Mouse (Mus musculus) left cerebral cortex, postnatal 10 days (tissue): ENCODE data around the gene Med14. TPM values are rescaled to one million over a fixed set of nuclear protein-coding genes. Genes with fewer than 3 reads are reported as not detected.
A peak's percentile ranks its signal among the peaks of the same experiment; 100 is the strongest.

Source experiments
- DNase-seq, 2 experiments: peaks; one replicate each; pipeline ENCODE4 v3.0.0; 2021 to 2022; ENCODE audit warnings: low spot score in 2 of 2, mixed read lengths in 1 of 2; ENCODE audit errors: extremely low spot score in 1 of 2
- intact Hi-C: fragments of 180-260 bp; cut with DNase I; formaldehyde crosslinking; loops from one replicate; pipeline ENCODE4 v1.15.1; 2025
- total RNA-seq, 2 experiments: library from RNA; stranded (reverse); gene quantifications; 2 replicates each; pipeline ENCODE4 v1.2.3; 2021

The Med14 gene
- total RNA-seq = 10 to 100 TPM; 68.1 to 73.7 TPM

DNA sequence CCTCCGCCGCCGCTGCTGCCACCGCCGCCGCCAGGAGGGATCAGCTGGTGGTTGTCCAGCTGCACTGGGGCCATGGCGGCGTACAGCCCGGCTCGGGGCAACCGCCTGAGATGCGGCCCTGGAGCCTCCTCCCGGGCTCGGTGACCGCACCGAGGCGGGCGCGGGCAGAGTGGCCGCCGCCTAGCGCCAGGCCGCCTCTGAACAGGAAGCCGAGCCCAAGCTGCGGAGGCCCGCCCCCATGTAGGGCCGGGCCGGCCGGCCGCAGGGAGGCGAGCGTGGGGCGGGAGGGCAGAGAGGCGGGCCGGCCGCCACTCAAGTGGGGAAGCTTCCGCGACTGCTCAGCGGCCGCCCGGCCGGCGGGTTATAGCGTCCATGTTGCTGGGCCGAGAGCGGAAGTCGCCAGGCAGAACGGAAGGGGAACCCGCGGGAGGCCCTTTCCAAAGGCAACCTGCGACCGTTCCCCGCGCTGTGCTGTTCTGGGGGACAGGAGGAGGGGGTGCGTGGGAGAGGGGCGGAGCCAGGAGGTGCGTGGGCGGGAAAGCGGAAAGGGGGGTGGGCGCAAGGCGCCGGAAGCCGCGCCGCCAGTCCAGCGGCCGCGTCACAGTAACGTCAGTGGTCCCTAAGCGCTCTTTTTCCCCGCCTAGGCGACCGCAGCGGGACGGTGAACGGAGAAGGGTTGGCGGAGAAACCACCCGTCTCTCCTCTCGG lies at the start of gene Med14:
Gene Med14, minus strand, starts transcription at position 448 of the 708 bp plus-strand sequence.
- intact Hi-C loops = loop anchor here (5.0 kb wide), 1 partner anchor 81 kb away; no protein-coding TSS in a partner anchor
- DNase-seq = peak; percentile 72 to 93

DNA sequence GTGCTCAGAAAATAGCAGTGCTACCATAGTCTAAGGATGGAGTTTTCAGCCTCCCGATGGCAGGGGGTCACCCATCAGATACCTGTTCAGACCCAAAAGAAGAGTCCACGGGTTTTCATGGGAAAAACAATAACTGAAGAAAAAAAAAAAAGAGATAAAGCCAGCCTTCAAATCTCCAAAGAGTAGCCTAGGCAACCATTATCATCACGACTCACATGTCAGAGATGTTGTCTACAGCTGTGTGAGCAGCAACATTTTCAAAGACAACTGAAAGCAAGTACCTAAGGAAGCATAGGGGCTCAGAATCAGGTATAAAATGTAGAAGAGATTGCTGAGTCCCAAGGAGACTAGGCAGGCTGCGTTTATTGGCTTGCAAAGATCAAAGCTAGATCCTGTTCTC lies 38.7 kb upstream of the Med14 start:
- no peak for DNase-seq
- intact Hi-C loops = no loop called here

DNA sequence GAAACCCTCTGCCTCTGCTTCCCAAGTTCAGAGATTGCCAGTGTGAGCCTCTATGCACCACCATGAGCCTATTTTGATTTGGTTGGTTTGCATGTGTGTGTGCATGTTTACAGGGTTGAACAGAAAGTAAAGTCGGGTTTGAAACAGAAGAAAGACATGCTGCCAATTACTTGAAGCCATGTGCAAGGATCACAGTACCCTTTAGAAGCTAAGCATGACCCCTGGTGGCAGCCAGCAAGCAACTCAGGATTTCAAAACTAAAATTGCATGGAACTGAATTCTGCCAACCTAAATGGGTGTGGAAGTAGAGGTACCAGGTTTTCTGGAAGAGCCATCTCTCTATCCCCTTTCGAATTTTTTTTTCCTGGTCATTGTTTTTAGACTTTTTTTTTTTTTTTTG lies 33.0 kb upstream of the Med14 start:
- peak in 1 of 2 experiments; percentile 25 for DNase-seq
- intact Hi-C loops = no loop called here

DNA sequence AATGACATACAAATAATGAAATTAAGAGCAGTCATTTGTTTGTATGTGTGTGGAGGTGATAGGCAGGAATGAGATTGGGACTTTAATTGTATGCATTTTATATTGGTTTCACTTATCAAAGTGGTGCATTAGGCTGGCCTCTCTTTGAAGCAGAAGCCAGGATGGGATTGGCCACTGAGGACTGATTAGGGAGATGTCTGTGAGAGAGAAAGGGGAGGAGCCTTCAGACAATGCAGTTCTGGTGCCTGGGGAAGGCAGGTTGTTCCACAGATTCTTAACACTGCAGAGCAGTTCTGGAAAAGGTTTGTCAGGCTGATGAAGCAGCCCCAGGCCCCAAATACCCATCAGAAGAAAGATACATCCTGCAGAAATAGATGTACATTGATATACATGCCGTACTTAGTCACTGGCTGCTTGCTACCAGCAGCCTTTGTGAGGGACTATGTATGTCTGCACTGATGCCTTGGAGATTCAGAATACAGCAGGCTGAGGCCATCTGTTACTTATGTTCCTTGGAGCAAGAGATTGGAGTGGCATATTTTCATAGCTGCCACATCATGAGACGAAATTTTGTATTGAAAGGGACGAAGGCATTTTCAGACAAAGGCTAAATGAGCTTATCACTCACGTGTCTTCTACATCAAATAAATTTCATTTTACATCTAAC lies 29.9 kb upstream of the Med14 start:
- DNase-seq = peak in 1 of 2 experiments; percentile 4
- intact Hi-C loops = no loop called here

DNA sequence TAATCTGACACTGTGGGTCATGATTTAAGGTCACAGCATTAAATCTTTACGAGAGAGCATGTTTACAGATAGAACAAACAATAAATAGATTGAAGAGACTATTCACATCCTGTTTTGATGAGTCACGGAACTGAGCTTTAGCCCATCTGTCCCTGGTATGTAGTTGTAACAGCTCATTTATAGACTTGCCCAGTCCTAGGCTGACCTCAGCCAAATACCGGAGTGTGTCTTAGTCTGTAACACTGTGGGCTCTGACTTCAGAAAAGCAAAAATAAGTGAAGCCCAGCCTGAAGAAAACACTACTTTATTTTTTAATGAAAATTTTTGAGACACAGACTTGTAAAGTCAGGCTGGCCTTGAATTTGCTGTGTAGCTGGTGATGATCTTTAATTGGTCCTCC lies 11.4 kb upstream of the Med14 start:
- intact Hi-C loops = no loop called here
- DNase-seq = no peak

DNA sequence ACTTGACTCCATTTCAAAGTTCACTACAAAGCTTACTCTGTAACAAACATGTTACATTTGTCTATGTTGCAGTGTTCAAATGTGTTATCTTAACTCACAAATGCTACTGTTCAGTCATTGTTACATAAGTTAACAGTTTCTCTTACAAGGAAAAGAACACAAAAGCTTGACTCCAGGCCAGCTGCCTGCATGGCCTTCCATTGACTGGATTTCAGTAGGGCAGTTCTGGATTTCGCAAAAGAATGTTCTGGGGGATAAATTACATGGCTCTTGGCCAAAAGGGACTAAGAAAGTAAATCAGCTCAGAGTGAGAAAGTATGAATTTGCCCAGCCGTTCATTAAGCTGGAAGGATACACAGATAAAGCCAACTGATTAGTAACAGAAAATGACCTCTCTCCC lies 9.7 kb upstream of the Med14 start:
- DNase-seq = no peak
- intact Hi-C loops = no loop called here

DNA sequence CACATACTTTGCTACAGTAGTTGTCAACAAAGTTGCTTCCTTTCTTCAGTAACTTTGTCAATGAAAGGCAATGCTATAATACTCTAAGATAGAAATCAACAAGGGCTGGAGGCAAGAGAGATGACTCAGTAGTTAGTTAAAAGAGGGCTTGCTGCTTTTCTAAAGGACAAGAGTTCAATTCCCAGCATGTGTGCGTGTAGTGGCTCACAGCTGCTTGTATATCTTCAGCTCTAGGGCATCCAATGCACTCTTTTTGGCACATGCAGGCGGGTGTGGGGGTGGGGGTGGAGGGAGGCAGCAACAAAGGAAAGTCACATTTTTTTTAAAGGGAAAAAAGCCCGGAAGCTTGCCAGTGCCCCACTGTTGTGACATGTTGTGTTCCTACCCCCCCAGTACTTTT lies 6.7 kb upstream of the Med14 start:
- intact Hi-C loops = no loop called here
- no peak for DNase-seq

DNA sequence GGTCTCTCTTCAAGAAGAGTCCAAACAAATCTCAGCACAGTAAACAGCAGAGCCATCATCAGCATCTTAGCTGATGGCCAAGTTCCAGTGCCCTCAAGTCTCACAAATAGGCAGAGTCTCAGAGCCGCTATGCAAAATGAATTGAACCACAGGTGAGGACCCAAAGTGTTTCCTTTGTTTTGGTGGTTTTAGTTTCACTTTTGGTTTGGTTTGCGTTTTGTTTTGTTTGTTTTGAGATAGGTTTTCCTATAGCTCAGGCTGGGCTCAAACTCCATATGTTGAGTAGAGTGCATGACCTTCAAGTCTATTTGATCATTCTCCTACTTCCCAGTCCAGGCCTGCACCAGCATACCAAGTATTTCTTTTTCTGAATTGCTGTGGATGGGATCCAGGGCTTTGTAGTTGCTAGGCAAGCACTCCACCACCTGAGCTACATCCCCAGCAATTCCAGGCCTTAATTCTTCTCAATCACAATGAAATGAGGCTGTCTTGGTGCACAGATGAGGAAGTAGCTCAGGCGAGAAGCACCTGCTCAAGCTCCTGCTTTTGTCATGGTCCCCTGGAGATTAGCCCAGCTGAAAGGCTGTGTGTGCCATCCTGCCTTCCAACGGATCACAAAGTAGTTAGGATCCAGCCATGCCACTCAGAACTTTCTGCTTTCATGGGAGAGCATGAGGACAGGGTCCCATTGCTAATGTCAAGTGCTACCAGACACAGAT lies 5.1 kb upstream of the Med14 start:
- no peak for DNase-seq
- intact Hi-C loops = no loop called here

DNA sequence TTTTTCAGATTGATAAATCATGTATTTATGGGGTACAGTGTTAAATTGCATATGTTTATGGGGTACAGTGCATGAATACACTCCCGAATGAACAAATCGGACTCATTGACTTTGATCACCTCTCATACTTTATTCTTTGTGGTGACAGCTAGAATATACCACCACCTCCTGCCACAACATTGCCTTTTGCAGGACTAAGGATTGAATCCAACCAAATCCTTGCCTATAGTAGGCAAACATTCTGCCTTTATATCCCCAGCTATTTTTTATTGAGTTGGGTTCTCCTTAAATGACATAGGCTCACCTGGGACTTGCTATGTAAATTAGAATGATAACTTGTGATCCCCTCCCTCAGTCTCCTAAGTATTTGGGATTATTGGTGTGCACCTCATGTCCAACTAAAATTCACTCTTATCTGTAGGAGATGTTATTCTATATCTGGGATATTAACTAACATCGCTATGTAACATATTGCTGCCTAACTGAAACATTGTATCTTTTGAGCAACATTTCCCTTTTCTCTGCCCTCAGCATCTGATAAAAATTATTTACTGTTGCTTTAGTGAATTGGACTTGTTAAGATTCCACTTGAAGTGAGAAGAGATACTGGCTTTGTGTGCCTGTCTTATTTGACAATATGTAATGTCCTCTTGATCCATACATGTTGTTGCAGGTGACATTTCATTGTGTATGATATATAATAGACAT lies 1.4 kb upstream of the Med14 start:
- intact Hi-C loops = loop anchor here (5.0 kb wide), 1 partner anchor 79 kb away; no protein-coding TSS in a partner anchor
- no peak for DNase-seq

DNA sequence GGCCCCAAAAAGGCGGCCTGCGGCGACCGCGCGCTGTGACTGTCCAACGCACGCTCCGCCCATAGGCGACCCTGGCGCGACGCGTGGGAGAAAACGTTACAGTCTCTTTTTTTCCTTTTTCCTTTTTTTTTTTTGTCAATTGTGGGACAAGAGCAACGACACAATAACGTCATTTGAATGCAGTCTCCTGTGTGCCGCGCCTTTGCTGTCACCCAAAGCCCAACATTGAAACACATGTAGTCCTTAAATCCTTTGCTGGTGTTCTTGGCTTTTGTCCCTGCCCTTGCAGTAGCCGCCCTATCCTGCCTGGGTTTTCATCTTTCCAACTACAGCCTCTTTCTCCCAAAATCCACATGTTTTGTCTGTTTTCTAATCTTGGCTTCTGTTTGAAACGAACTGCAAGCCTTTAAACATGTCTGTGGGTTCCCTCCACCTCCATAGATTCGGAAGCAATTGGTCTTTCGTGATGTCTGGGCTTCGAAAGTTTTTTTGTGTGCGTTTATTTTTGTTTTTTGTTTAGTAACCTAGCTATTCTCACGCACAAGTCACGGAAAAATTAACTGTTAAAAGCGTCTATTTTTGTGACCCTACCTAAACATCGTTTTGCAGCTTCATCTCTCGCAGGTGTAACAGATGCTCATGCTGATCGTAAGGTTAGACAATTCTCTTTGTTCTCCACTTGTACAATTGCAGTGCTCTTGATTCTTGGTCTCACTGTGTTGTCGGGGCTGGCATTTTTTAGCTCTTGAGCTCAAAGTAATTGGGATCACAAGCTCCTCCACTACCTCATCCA lies 657 bp upstream of the Med14 start:
- intact Hi-C loops = loop anchor here (5.0 kb wide), 1 partner anchor 80 kb away; no protein-coding TSS in a partner anchor
- DNase-seq = no peak

DNA sequence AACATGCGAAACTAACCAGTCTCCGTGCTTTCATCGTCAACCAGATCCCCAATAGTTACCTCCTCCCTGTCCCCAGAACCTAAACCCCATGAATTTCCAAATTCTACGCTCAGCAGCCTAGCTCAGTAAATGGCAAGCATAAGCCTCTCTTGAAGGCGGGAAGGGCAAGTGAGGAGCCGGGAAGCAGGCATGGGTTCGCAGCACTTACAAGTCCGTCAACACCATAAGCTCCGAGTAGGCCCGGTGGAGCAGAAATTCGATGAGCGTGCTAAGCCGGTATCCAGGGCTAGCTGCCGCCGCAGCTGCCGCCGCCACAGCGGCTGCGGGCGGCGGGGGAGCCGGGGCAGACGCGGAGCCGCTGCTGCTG lies 631 bp downstream of the Med14 start:
- no peak for DNase-seq
- intact Hi-C loops = loop anchor here (5.0 kb wide), 1 partner anchor 81 kb away; no protein-coding TSS in a partner anchor

DNA sequence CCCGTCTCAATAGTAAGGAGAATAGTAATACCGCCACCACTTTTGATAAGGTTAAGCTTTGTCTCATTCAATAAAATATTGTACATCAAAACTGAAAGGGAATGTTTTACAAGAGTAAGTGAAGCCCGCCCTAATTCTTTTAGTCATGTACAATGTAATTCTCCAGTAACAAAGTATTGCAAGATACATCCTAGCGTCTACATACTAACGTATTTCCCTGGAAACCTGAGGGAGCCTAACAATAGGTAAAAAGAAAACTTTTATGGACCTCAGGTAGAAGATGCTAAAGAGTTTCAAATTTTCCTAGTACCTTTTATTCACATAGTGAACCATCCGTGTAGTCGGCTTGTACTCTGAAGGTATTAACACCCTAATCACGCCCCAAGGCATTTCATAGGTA lies 1.4 kb downstream of the Med14 start:
- intact Hi-C loops = loop anchor here (5.0 kb wide), 1 partner anchor 82 kb away; no protein-coding TSS in a partner anchor

DNA sequence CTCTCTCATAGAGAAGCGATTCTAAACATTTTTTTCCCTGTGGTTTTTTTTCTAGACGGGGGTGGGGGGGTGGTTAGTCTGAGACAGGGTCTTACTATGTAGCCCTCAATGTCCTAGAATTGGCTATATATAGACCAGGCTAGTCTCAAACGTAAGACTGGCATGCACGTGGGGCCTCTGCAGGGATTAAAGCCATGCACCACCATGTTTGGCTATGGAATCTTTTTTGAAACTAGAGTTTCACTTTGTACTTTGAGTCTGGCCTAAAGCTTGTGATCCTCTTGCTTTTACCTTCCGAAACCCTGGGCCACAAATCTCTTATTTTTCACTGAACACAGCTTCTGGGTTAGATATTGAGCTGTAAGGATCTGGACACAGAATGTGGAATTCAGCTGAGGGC lies 2.2 kb downstream of the Med14 start:
- intact Hi-C loops = loop anchor here (5.0 kb wide), 1 partner anchor 83 kb away; no protein-coding TSS in a partner anchor
- DNase-seq = no peak

More for the DNA sequence above, 1.4 kb downstream of the Med14 start:
- no peak for DNase-seq

DNA sequence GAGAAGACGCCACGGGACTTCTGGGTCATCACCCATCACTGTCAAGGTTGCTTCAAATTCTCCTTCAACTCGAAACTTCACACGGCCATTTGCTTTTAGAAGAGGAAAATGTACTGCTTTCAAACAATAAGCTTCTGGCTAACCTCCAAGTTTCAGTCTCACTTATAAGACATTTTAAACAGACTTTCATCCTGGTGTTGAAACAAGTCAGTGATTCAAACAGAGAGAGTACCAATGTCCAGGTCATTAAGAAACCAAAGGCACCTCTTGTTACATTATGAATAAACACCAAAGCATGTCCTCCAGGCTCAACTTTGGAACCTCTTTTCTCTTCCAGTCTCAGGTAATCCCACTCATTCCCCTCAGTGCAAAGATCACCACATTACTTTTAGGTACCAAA lies 14.0 kb downstream of the Med14 start:
- intact Hi-C loops = no loop called here
- no peak for DNase-seq

DNA sequence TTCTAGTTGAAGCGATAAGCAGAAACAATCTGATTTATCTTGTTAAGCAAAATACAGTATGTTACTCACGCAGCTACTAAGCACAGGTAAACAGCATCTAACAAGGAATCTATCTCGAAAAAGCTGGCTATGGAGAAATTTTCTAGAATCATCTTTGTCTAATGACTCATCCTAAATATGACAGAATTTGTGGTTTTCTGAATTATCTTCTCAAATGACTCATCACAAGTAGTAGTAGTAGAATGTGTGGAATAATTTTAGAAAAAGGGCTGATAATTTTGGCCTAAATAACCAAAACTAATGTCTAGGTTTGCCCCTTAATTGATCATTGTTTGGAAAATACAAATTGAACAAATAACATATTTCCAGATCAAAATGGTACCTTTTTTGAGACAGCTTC lies 15.1 kb downstream of the Med14 start:
- DNase-seq = no peak
- intact Hi-C loops = no loop called here

DNA sequence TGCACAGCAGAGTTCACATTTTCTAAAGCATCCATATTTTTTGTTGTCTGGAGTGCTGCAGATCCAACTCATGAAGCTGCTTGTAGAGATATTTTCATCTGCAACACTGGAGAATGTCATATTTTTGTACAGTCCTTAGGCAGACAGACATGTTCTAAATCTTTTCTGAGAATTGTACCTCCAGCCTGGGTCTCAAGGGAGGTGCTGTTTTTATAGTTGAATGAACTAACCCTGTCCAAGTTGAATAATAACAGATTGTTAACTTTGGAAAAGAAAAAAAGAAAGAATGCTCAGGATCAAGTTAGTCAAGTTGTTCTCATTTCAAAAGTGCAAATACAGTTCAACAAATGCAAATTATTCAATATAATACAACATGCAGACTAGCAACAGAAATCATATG lies 21.5 kb downstream of the Med14 start:
- DNase-seq = no peak
- intact Hi-C loops = no loop called here

DNA sequence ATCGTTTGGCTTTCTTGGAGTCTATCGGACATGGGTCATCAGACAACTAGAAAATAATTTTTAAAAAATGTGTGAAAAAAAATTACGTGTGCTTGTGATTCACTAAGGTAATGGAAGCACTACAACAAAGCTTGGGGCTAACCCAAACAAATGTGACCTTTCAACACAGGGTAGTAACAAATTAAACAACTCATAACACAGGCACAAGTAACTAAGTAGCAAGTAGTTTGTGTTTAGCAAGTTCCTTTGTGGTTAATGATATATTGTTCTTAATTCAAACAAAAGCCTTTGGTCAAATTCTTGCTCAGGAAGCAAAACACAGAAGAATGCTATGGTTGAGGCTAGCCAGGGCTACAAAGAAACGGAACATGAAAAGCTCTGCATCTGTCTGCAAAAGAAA lies 45.8 kb downstream of the Med14 start:
- intact Hi-C loops = no loop called here
- no peak for DNase-seq

DNA sequence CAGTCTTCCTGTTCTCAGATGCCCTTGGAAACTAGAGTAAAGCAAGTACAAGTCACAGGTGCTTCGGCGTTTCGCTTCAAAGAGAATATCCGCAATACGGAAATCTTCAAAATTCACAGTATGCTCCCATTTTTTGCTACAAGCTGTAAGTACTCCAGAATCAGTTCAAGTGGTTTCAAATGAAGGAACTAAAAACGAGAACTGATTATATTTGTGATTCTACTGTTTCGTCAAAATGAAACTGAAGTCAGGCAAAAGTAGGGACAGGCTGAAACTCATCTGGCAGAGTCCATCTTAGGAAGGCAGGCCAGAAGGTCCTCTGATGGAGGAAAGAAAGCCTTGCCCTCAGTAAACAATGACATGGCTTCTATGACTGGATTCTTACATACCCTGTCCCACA lies 48.1 kb downstream of the Med14 start:
- intact Hi-C loops = no loop called here

More for the DNA sequence above, 48.1 kb downstream of the Med14 start:
- no peak for DNase-seq
